Mouse (Mus musculus) layer of hippocampus, adult 18-20 months (tissue): Measurements from ENCODE around the gene Npr1. TPM values are rescaled to one million over a fixed set of nuclear protein-coding genes. Genes with fewer than 3 reads are reported as not detected.
A peak's percentile ranks its signal among the peaks of the same experiment; 100 is the strongest.

Experiments used
- DNase-seq, 2 experiments: peaks; one replicate each; pipeline ENCODE4 v3.0.0; 2022; ENCODE audit warnings: low spot score in 2 of 2
- total RNA-seq, 2 experiments: library from RNA; stranded (reverse); gene quantifications; 2 replicates each; pipeline ENCODE4 v1.2.3; 2021

Npr1 gene
- total RNA-seq, 2 experiments from 2014 or later, result 5.7 to 5.9 TPM

GRCm38 (mm10) chr3:90440756-90441155, 24.9 kb downstream of the Npr1 start:
- DNase-seq, result no peak

GRCm38 (mm10) chr3:90437131-90437530, 28.5 kb downstream of the Npr1 start:
- DNase-seq, result no peak

GRCm38 (mm10) chr3:90434073-90434730, 31.5 kb downstream of the Npr1 start:
- DNase-seq, result no peak

- DNase-seq, result peak; percentile 100
These were observed 32.2 kb downstream of the Npr1 start, which contains the start of gene Ints3 for GRCm38 (mm10) chr3:90433381-90434020. Ints3 (minus strand) TSS chr3:90433622.

GRCm38 (mm10) chr3:90432811-90433219, 32.9 kb downstream of the Npr1 start:
- peak; percentile 41 to 55 for DNase-seq

- DNase-seq, result no peak
These were observed 33.3 kb downstream of the Npr1 start for GRCm38 (mm10) chr3:90432348-90432747.

- DNase-seq, result no peak
These were observed 36.1 kb downstream of the Npr1 start for GRCm38 (mm10) chr3:90429576-90429975.

- no peak for DNase-seq
These were observed 37.5 kb downstream of the Npr1 start for GRCm38 (mm10) chr3:90428186-90428585.

GRCm38 (mm10) chr3:90427574-90427973, 38.1 kb downstream of the Npr1 start:
- DNase-seq, result no peak

GRCm38 (mm10) chr3:90425499-90425898, 40.2 kb downstream of the Npr1 start:
- DNase-seq, result no peak

- DNase-seq, result no peak
These were observed 42.1 kb downstream of the Npr1 start for GRCm38 (mm10) chr3:90423549-90423948.

- DNase-seq, result peak; percentile 15 to 53
These were observed 45.0 kb downstream of the Npr1 start for GRCm38 (mm10) chr3:90420696-90421095.

GRCm38 (mm10) chr3:90413011-90413396, 52.7 kb downstream of the Npr1 start:
- DNase-seq, result no peak

GRCm38 (mm10) chr3:90412312-90413010, 53.2 kb downstream of the Npr1 start:
- DNase-seq, result peak; percentile 32 to 76

- DNase-seq, result no peak
These were observed 56.9 kb downstream of the Npr1 start for GRCm38 (mm10) chr3:90408721-90409120.

- DNase-seq, result no peak
These were observed 59.3 kb downstream of the Npr1 start for GRCm38 (mm10) chr3:90406414-90406813.

GRCm38 (mm10) chr3:90404609-90405008, 61.1 kb downstream of the Npr1 start:
- DNase-seq, result no peak

- no peak for DNase-seq
These were observed 61.5 kb downstream of the Npr1 start for GRCm38 (mm10) chr3:90404121-90404520.

GRCm38 (mm10) chr3:90400993-90401392, 64.7 kb downstream of the Npr1 start:
- no peak for DNase-seq
